Mouse (Mus musculus) forebrain, embryonic 14.5 days (tissue): ENCODE measurements around the gene Olfm1. TPM values are rescaled to one million over a fixed set of nuclear protein-coding genes. Genes with fewer than 3 reads are reported as not detected.

Source experiments
- ATAC-seq: fragments of 200-750 bp; cut with Nextera tagmentation; 2 replicates; pipeline ENCODE4 v1.8.0; 2017; ENCODE audit warnings: mild to moderate bottlenecking, moderate library complexity
- DNase-seq: peaks from one replicate; pipeline ENCODE4 v3.0.0-alpha.2; 2015; ENCODE audit warnings: low spot score
- H3K27ac ChIP-seq: fragments of 300-500 bp; sonication (generic); 2 replicates; pipeline ENCODE4 v1.5.1; 2014; ENCODE audit warnings: low read depth, mild to moderate bottlenecking, control low read depth, low read length, moderate library complexity
- H3K27me3 ChIP-seq: fragments of 300-500 bp; sonication (generic); replicated peaks from 2 replicates; pipeline ENCODE4 v1.6.1; 2014; ENCODE audit warnings: low read length, control low read depth, mixed read lengths; ENCODE audit not compliant: control insufficient read depth, insufficient read depth
- H3K36me3 ChIP-seq: fragments of 300-500 bp; sonication (generic); 2 replicates; pipeline ENCODE4 v1.6.1; 2014; ENCODE audit warnings: low read length, control low read depth; ENCODE audit not compliant: control insufficient read depth, insufficient read depth
- H3K4me1 ChIP-seq: fragments of 300-500 bp; sonication (generic); 2 replicates; pipeline ENCODE4 v1.6.1; 2014; ENCODE audit warnings: antibody characterized with exemption, low read length, control low read depth; ENCODE audit not compliant: control insufficient read depth, insufficient read depth
- H3K4me2 ChIP-seq: fragments of 300-500 bp; sonication (generic); 2 replicates; pipeline ENCODE4 v1.6.1; 2014; ENCODE audit warnings: mild to moderate bottlenecking, control low read depth, low read length
- H3K4me3 ChIP-seq: fragments of 300-500 bp; sonication (generic); 2 replicates; pipeline ENCODE4 v1.5.1; 2014; ENCODE audit warnings: low read depth, low read length, control low read depth
- H3K9ac ChIP-seq: fragments of 300-500 bp; sonication (generic); 2 replicates; pipeline ENCODE4 v1.6.1; 2014; ENCODE audit warnings: mild to moderate bottlenecking, low read length, control low read depth, moderate library complexity
- H3K9me3 ChIP-seq: fragments of 300-500 bp; sonication (generic); replicated peaks from 2 replicates; pipeline ENCODE4 v1.6.1; 2016; ENCODE audit warnings: low read length, control low read depth, mixed read lengths; ENCODE audit not compliant: control insufficient read depth
- WGBS: fragments of 180-500 bp; shearing (Covaris S2); extraction: QIAGEN DNeasy Blood & Tissue Kit; methylation state at CpG from one replicate; pipeline ENCODE4 v1.1.7; 2014; 5-methylcytosine and 5-hydroxymethylcytosine counted together
- polyA plus RNA-seq: library from polyadenylated mRNA; unstranded; fragments of >200 nt; fragmentation: Nextera tagmentation; extraction: Ambion mirVana; gene quantifications from 2 replicates; pipeline ENCODE4 v1.2.1, GENCODE M21; 2014

The Olfm1 gene
- polyA plus RNA-seq, 1 experiment from 2014 or later = 173 TPM

DNA sequence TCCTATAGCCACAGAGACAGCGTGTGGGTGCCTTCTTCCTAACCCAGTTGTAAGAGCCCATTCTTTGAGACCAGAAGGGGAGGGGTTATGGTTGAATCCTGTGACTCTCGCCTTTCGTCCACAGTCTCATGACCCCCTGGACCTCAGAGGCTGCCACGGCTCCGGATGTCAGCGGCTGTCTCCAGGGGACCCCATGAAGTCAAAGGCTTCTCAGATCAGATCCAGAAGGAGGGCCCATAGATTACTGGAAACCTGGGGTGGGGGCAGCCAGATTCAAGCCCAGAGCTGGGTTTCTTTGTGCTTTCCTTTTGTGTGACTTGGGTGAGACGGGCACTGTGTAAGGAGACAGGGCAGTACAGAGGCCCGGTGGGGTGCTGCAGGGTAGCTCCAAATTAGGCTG lies 27.2 kb upstream of the Olfm1 start:
- Histone ChIP-seq H3K9ac (no peak overlapping the region), H3K4me2 (no peak overlapping the region), H3K4me1 (peaks cover 2% of the 10 kb centered on the region; the same call in 1 of the 2 replicates), H3K27me3 (no peaks in the 10 kb centered on the region), H3K27ac (no peak overlapping the region), H3K4me3 (no peak overlapping the region), H3K9me3 (no peaks in the 10 kb centered on the region), H3K36me3 (no peaks in the 10 kb centered on the region)
- ATAC-seq (no peak), DNase-seq (no peak)
- WGBS = 57% methylated on average over 8 of the region's 8 CpGs

DNA sequence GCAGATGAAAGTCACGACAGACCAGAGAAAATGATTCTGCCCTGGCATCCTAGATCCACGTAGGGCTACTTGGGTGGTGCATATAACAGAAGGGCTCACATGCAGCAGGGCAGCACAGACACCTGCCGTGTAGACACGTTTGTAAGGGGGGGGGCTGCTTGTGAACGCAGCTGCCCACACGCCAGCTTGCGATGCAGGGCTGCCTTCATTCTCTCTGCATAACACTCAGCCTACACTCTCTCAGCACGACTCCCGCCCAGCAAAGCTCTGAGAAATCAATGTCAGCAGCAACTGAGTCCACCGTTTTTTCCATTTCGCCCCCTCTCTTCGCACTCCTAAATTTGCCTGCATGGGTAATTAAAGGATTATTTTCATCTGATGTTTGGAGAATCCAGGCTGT lies 23.5 kb upstream of the Olfm1 start:
- Histone ChIP-seq H3K9ac (no peak overlapping the region), H3K9me3 (no peaks in the 10 kb centered on the region), H3K4me2 (no peak overlapping the region), H3K4me3 (no peak overlapping the region), H3K36me3 (no peaks in the 10 kb centered on the region), H3K27me3 (no peaks in the 10 kb centered on the region), H3K4me1 (no peaks in the 10 kb centered on the region), H3K27ac (no peak overlapping the region)
- ATAC-seq (no peak), DNase-seq (peak; percentile 31)
- WGBS = 68% methylated on average over 12 of the region's 12 CpGs

DNA sequence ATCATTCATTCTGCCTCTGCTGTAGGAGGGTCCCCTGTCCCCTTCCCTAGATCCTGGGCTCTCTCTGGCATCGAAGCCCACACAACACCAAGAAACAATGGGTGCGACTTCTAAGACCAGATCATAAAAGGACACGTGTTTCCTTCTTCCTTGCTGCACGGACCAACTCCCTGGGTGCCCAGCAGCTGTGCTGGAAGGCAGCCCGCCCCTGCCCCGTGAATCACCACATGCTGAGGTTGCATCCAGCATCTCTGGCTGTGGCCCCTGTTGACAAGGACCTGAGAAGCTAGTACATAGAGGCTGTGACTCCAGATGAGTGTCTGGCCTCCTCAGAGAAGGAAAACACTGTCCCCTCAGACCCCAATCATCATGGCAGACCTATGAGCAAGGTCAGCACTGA lies 20.8 kb upstream of the Olfm1 start:
- Histone ChIP-seq H3K4me2 (no peak overlapping the region), H3K4me3 (no peak overlapping the region), H3K9me3 (no peaks in the 10 kb centered on the region; the same call in 1 of the 2 replicates), H3K27ac (no peak overlapping the region), H3K9ac (no peak overlapping the region), H3K27me3 (no peaks in the 10 kb centered on the region), H3K4me1 (no peaks in the 10 kb centered on the region), H3K36me3 (no peaks in the 10 kb centered on the region)
- 75% methylated on average over 6 of the region's 6 CpGs for WGBS
- ATAC-seq (no peak), DNase-seq (no peak)

DNA sequence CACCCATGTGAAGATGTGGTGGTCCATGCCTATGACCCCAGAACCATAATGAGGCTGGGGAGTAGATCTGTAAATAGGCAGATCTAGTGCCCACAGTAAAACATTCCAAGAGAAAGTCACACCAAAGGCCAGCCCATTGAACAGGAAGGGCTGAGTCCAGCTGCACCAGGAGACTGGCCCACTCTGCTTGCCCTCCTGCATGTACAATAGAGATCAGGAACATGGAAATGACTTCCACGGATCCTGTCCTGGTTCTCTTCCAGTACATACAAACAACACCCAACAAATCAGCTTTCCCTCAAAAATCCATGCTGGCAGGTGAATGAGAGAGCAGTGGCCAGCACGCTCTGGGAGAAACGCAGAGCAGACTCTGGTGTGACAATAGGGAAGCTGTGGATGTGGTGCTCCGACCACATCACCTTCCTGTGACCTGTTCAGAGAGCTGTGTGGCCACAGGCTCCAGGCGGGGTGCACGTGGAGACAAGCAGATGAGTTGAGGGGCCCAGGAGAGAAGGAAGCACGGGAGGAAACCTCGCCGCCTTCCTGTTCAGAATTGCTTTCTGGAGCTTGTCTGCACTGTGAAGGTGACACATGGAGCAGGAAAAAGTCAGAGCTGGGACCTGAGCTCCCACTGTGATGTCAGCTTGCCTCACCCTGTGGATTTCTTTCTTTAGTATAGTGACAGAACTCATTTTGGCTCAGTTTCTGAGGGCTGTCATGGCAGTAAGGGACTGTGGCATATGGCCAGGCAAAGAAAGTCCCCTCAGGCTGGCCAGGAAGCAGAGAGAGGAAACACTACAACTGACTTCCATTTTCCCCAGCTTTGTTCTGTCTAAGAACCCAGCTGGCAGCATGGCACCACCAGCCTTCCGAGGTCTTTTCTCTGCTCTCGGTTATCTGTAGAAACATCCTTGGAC lies 19.3 kb upstream of the Olfm1 start:
- no peak overlapping the region for H3K9ac ChIP-seq
- no peaks in the 10 kb centered on the region for H3K36me3 ChIP-seq
- H3K27me3 ChIP-seq = no peaks in the 10 kb centered on the region
- DNase-seq (peak; percentile 22), ATAC-seq (no peak)
- no peaks in the 10 kb centered on the region for H3K4me1 ChIP-seq
- 79% methylated on average over 11 of the region's 11 CpGs for WGBS
- H3K4me3 ChIP-seq = no peak overlapping the region
- H3K4me2 ChIP-seq = no peak overlapping the region
- H3K27ac ChIP-seq = no peak overlapping the region
- H3K9me3 ChIP-seq = no peaks in the 10 kb centered on the region; the same call in 1 of the 2 replicates

DNA sequence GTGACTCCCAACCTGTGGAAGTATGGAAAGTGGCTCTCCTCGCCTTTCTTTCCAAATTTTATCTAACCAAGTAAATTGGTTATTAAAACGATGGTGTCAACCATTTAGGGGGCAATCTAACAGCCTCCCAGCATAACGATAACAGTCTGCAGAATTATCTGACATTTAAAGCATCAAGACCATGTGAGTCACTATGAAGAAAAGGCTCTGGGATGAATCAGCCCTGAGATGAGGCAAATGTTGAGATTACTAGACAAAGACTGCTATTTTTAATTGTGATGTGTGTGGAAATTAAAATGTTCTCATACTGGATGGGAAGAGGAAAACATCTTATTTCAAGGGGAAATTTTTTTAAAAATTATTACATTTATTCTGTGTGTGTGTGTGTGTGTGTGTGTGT lies 18.4 kb upstream of the Olfm1 start:
- DNase-seq (no peak), ATAC-seq (no peak)
- Histone ChIP-seq H3K9me3 (no peaks in the 10 kb centered on the region; the same call in 1 of the 2 replicates), H3K4me2 (no peak overlapping the region), H3K27me3 (no peaks in the 10 kb centered on the region), H3K36me3 (no peaks in the 10 kb centered on the region), H3K4me1 (no peaks in the 10 kb centered on the region), H3K4me3 (no peak overlapping the region), H3K27ac (no peak overlapping the region), H3K9ac (no peak overlapping the region)
- 81% methylated on average over 3 of the region's 3 CpGs for WGBS

DNA sequence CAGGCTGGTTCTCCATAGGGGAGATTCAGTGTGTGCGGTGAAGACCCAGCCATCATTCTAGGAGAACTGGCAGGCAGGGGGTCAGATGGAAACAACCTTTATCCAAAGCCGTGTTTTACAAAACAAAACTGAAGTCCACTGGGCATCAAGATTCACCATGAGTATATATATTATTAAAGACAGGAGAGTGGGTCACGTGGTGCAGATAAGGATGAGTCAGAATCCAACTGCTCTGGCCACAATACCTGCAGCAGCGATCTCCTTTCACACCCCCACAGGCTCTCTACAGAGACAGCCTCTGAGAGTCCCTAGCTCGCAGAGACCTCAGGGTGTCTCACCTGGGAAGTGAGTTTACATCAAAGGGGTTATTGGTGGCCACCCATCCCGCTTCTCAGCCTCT lies 14.2 kb upstream of the Olfm1 start:
- Histone ChIP-seq H3K36me3 (no peaks in the 10 kb centered on the region), H3K27me3 (no peaks in the 10 kb centered on the region), H3K4me1 (no peaks in the 10 kb centered on the region), H3K4me3 (no peak overlapping the region), H3K27ac (no peak overlapping the region), H3K9ac (no peak overlapping the region), H3K4me2 (no peak overlapping the region), H3K9me3 (no peaks in the 10 kb centered on the region; the same call in 1 of the 2 replicates)
- ATAC-seq (no peak), DNase-seq (no peak)
- WGBS = 88% methylated on average over 6 of the region's 6 CpGs

DNA sequence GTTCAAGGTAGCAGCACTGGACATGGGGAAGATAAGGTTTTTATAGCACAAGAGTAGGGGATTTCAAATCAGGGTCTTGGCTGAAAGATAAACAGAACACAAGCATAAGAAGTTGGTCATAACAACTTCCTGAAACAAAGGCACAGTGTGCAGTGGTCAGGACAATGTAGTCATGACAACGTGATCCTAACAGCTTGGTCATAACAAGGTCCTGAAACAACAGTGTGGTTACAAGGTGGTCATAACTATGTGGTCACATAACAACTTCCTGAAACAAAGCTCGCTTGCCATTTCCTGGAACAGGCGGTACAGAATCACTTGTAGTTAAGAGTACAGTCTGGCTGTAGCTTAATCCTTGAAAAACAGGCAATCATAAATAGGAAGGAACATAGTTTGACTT lies 12.7 kb upstream of the Olfm1 start:
- Histone ChIP-seq H3K9ac (no peak overlapping the region), H3K27ac (no peak overlapping the region), H3K36me3 (no peaks in the 10 kb centered on the region), H3K4me2 (no peak overlapping the region), H3K9me3 (no peaks in the 10 kb centered on the region; the same call in 1 of the 2 replicates), H3K27me3 (no peaks in the 10 kb centered on the region), H3K4me3 (no peak overlapping the region), H3K4me1 (no peaks in the 10 kb centered on the region)
- no peak for ATAC-seq
- no peak for DNase-seq
- WGBS = 83% methylated on average over 3 of the region's 3 CpGs

DNA sequence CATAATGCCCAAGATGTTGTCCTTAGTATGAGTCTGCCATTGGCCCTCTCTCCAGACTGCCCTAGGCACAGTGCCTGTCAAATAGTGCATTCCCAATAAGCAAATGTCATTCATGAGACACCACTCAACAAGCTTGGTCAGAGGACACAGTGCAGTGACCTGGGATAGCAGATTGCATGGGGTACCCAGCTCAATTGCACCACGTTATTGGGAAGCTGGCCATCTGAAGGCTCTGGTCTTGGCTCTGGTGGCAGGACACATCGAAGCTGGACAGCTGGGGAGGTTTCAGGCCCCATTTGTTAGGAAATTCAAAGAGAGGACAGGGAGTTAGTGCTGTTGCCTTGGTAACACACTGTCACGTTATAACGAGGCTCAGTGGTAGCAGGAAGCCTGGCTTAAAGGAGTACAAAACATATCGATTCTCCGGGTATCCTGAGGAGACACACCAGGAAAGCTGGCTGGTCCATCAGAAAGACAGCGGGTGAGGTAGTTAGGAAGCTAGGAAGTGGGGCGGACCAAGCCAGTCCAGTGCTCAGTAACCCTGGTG lies 4.3 kb upstream of the Olfm1 start:
- 24% methylated on average over 8 of the region's 8 CpGs for WGBS

DNA sequence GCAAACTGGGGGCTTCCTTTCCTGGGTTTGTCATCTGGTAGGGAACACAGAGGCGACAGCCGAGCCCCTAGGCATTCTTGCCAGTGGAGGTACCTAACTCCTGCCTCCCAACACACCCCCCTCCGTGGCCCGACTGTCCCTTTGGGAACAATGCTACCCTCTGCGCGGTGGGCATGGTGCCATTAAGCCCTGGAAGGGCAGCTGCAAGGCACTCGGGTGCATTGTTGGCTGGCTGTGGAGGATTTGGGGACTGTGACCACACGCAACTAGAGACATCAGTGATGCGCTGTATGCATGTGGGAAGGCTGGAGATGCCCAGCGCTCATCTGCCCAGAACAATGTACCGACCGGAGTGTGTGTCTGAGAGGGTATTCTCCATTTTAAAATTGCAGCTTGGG lies 897 bp downstream of the Olfm1 start:
- H3K36me3 ChIP-seq = no peaks in the 10 kb centered on the region
- H3K4me1 ChIP-seq = peaks cover 29% of the 10 kb centered on the region
- no peaks in the 10 kb centered on the region for H3K27me3 ChIP-seq
- H3K9ac ChIP-seq = peak overlapping the region; percentile 87
- peak overlapping the region; percentile 70 for H3K4me2 ChIP-seq
- H3K9me3 ChIP-seq = no peaks in the 10 kb centered on the region
- peak overlapping the region; percentile 77 for H3K4me3 ChIP-seq
- ATAC-seq = peak; percentile 38
- peak; percentile 69 for DNase-seq
- H3K27ac ChIP-seq = peak overlapping the region; percentile 90
- WGBS = 7% methylated on average over 12 of the region's 12 CpGs

More for the DNA sequence above, 4.3 kb upstream of the Olfm1 start:
- H3K4me2 ChIP-seq = no peak overlapping the region
- no peaks in the 10 kb centered on the region for H3K9me3 ChIP-seq
- H3K27ac ChIP-seq = no peak overlapping the region
- H3K4me1 ChIP-seq = 0 out of 2 replicates have a peak, but pooled peaks cover 5% of the 10 kb centered on the region
- ATAC-seq = no peak
- H3K36me3 ChIP-seq = no peaks in the 10 kb centered on the region
- no peaks in the 10 kb centered on the region for H3K27me3 ChIP-seq
- no peak overlapping the region for H3K9ac ChIP-seq
- no peak overlapping the region for H3K4me3 ChIP-seq
- peak; percentile 42 for DNase-seq
